Mouse (Mus musculus): ENCODE measurements around the gene Park7. TPM values are rescaled to one million over a fixed set of nuclear protein-coding genes. Genes with fewer than 3 reads are reported as not detected.
"Not testable (repeated sequence)": the region's sequence is repeated elsewhere in the genome, so short reads cannot be mapped to it uniquely, and the experiment has no call there.

Park7 gene
- total RNA-seq, 2 experiments from 2014 or later = 253 to 269 TPM

GRCm38 (mm10) chr4:150880364-150880763 lies 33.9 kb downstream of the Park7 start:
- DNase-seq (ENCODE audit: low spot score in 2 of 2) = no peak

- no peak for DNase-seq (ENCODE audit: low spot score in 2 of 2)
These were observed 34.6 kb downstream of the Park7 start for GRCm38 (mm10) chr4:150879631-150880030.

GRCm38 (mm10) chr4:150875393-150875792 lies 38.8 kb downstream of the Park7 start:
- DNase-seq (ENCODE audit: low spot score in 2 of 2) = no peak

- DNase-seq (ENCODE audit: low spot score in 2 of 2) = not testable (repeated sequence)
These were observed 39.8 kb downstream of the Park7 start for GRCm38 (mm10) chr4:150874416-150874815.

- no peak for DNase-seq (ENCODE audit: low spot score in 2 of 2)
These were observed 41.6 kb downstream of the Park7 start for GRCm38 (mm10) chr4:150872681-150873080.

GRCm38 (mm10) chr4:150872139-150872651 lies 42.0 kb downstream of the Park7 start:
- peak; percentile 57 to 64 for DNase-seq (ENCODE audit: low spot score in 2 of 2)

GRCm38 (mm10) chr4:150871392-150872138 lies 42.7 kb downstream of the Park7 start:
- DNase-seq (ENCODE audit: low spot score in 2 of 2) = peak; percentile 33 to 47

GRCm38 (mm10) chr4:150870963-150871391 lies 43.3 kb downstream of the Park7 start:
- DNase-seq (ENCODE audit: low spot score in 2 of 2) = no peak

GRCm38 (mm10) chr4:150869276-150870197 lies 44.7 kb downstream of the Park7 start:
- DNase-seq (ENCODE audit: low spot score in 2 of 2) = peak in 1 of 2 experiments; percentile 25

- no peak for DNase-seq (ENCODE audit: low spot score in 2 of 2)
These were observed 45.4 kb downstream of the Park7 start for GRCm38 (mm10) chr4:150868859-150869258.

GRCm38 (mm10) chr4:150868161-150868560 lies 46.1 kb downstream of the Park7 start:
- no peak for DNase-seq (ENCODE audit: low spot score in 2 of 2)

GRCm38 (mm10) chr4:150866494-150866893 lies 47.7 kb downstream of the Park7 start:
- no peak for DNase-seq (ENCODE audit: low spot score in 2 of 2)

GRCm38 (mm10) chr4:150866069-150866468 lies 48.2 kb downstream of the Park7 start:
- no peak for DNase-seq (ENCODE audit: low spot score in 2 of 2)

- no peak for DNase-seq (ENCODE audit: low spot score in 2 of 2)
These were observed 48.9 kb downstream of the Park7 start for GRCm38 (mm10) chr4:150865371-150865770.

GRCm38 (mm10) chr4:150862626-150863375 lies 51.4 kb downstream of the Park7 start:
- DNase-seq (ENCODE audit: low spot score in 2 of 2) = no peak

GRCm38 (mm10) chr4:150861161-150861560 lies 53.1 kb downstream of the Park7 start:
- DNase-seq (ENCODE audit: low spot score in 2 of 2) = no peak

GRCm38 (mm10) chr4:150860526-150860925 lies 53.7 kb downstream of the Park7 start:
- DNase-seq (ENCODE audit: low spot score in 2 of 2) = no peak

GRCm38 (mm10) chr4:150855346-150855745 lies 58.9 kb downstream of the Park7 start:
- no peak for DNase-seq (ENCODE audit: low spot score in 2 of 2)

GRCm38 (mm10) chr4:150854839-150855246 lies 59.4 kb downstream of the Park7 start:
- peak; percentile 98 for DNase-seq (ENCODE audit: low spot score in 2 of 2)

- DNase-seq (ENCODE audit: low spot score in 2 of 2) = peak in 1 of 2 experiments; percentile 41
These were observed 60.4 kb downstream of the Park7 start, which contains the start of gene Errfi1 for GRCm38 (mm10) chr4:150853680-150854461. TSS of gene Errfi1 (plus strand) at chr4:150853919.

Measured in layer of hippocampus, postnatal 10 days (tissue).